In the genomic region with DNA sequence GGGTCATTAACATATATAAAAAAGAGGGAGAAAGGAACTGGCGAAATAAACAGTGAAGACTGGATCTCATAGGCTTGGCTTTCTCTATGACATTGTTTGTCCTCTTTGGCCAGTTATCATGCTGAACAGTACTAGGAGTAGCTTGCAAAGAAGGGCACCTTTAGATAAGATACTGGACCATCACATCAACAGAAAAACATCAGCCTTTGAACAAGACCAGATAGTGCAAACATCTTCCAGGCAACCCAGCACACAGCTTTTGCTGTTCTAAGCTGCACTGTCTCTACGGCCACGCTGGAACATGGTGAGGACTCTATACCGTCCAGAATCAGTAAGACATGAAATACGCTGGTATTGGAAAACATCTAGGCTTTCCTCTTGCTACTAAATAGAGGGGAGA, we compare ENCODE assay signal across 24 mouse cellular contexts. TPM values are rescaled to one million over a fixed set of nuclear protein-coding genes. Genes with fewer than 3 reads are reported as not detected.
DNase-seq lines count a peak whose midpoint lies in the region; ATAC-seq lines count a peak whose summit lies in the region.
"Had no signal": no experiment of that assay in that cellular context is flagged by ENCODE, and none has a peak within 500 bp of the region (broad histone marks: within the 10 kb centered on the region; RNA-seq: fewer than 3 reads in every experiment).

No protein-coding gene starts in this region.

- peaks cover 2% of the 10 kb centered on the region; the same call in 1 of the 2 replicates for H3K4me1 ChIP-seq in heart, embryonic 11.5 days (ENCODE audit: control insufficient read depth, insufficient read depth, low read length)
- H3K4me1 ChIP-seq in liver, embryonic 12.5 days: peaks cover 52% of the 10 kb centered on the region
- H3K4me1 ChIP-seq: forebrain, embryonic 15.5 days; limb, embryonic 15.5 days had no signal

- no peaks in the 10 kb centered on the region for H3K9me3 ChIP-seq in heart, embryonic 11.5 days (replicated peaks; ENCODE audit: control insufficient read depth, low read length)
- no peaks in the 10 kb centered on the region for H3K9me3 ChIP-seq in liver, embryonic 12.5 days (replicated peaks)
- H3K9me3 ChIP-seq: embryonic facial prominence, embryonic 13.5 days; forebrain, embryonic 15.5 days; hindbrain, embryonic 12.5 days; limb, embryonic 15.5 days; midbrain, embryonic 13.5 days had no signal

- peak overlapping the region; percentile 27; the same call in 1 of the 2 replicates for H3K4me3 ChIP-seq in heart, embryonic 11.5 days (ENCODE audit: low read depth, low read length)
- H3K4me3 ChIP-seq in liver, embryonic 12.5 days: peak overlapping the region; percentile 62
- H3K4me3 ChIP-seq: embryonic facial prominence, embryonic 13.5 days; forebrain, embryonic 15.5 days; heart, adult 2 months; hindbrain, embryonic 12.5 days; limb, embryonic 15.5 days; midbrain, embryonic 13.5 days had no signal

- 72% methylated on average over 5 of the region's 5 CpGs for WGBS in heart, embryonic 11.5 days (ENCODE audit: insufficient replicate concordance)
- 31% methylated on average over 5 of the region's 5 CpGs for WGBS in liver, embryonic 12.5 days (ENCODE audit: insufficient replicate concordance)

- no peaks in the 10 kb centered on the region for H3K27me3 ChIP-seq in heart, embryonic 11.5 days (ENCODE audit: control insufficient read depth, insufficient read depth, low read length)
- H3K27me3 ChIP-seq in liver, embryonic 12.5 days (replicated peaks): no peaks in the 10 kb centered on the region
- H3K27me3 ChIP-seq: embryonic facial prominence, embryonic 13.5 days; forebrain, embryonic 15.5 days; hindbrain, embryonic 12.5 days; limb, embryonic 15.5 days; midbrain, embryonic 13.5 days had no signal

- no peak for DNase-seq in heart, postnatal 36 days
- peak; percentile 61 for DNase-seq in c-Kit-positive CD71-positive TER-119-positive erythroid progenitor cells, embryonic 14.5 days (ENCODE audit: low spot score)
- no peak for DNase-seq in kidney, postnatal 25 days
- no peak for DNase-seq in adrenal gland, postnatal 25 days
- no peak for DNase-seq in kidney, adult 9 months
- DNase-seq: cerebellum, postnatal 36 days; embryo, embryonic 11 days; heart, adult 2 months; left cerebral cortex, postnatal 4 days; lung, postnatal 10 days; retina, postnatal 1 day; right cerebral cortex, postnatal 25 days; spleen, adult 18-20 months; thymus, postnatal 25 days had no signal

- intact Hi-C loops in heart, postnatal 36 days (cut with DNase I): no loop called here

- ATAC-seq in heart, embryonic 11.5 days (replicated peaks; ENCODE audit: insufficient number of reproducible peaks, low FRiP score, low TSS enrichment): peak; percentile 55; the same call in 1 of the 2 replicates
- ATAC-seq in liver, embryonic 12.5 days: peak; percentile 67
- ATAC-seq in megakaryocyte progenitor cell, adult 5-6 weeks (replicated peaks; ENCODE audit: poor library complexity): peak; percentile 7
- ATAC-seq: forebrain, embryonic 15.5 days; intestine, postnatal 0 days; midbrain, embryonic 13.5 days had no signal

- no peak overlapping the region for H3K9ac ChIP-seq in heart, embryonic 11.5 days (ENCODE audit: low read depth, low read length)
- H3K9ac ChIP-seq in liver, embryonic 12.5 days: peak overlapping the region; percentile 75
- H3K9ac ChIP-seq: embryonic facial prominence, embryonic 13.5 days; forebrain, embryonic 15.5 days; hindbrain, embryonic 12.5 days; limb, embryonic 15.5 days; midbrain, embryonic 13.5 days had no signal

- peak overlapping the region; percentile 59; the same call in 1 of the 2 replicates for H3K27ac ChIP-seq in heart, embryonic 11.5 days (ENCODE audit: low read depth, low read length)
- peak overlapping the region; percentile 79 for H3K27ac ChIP-seq in liver, embryonic 12.5 days
- H3K27ac ChIP-seq: embryonic facial prominence, embryonic 13.5 days; forebrain, embryonic 15.5 days; heart, adult 2 months; hindbrain, embryonic 12.5 days; kidney, postnatal 0 days; limb, embryonic 15.5 days; midbrain, embryonic 13.5 days had no signal

- peak overlapping the region; percentile 45 for H3K4me2 ChIP-seq in heart, embryonic 11.5 days
- H3K4me2 ChIP-seq in liver, embryonic 12.5 days: peak overlapping the region; percentile 67
- H3K4me2 ChIP-seq: embryonic facial prominence, embryonic 13.5 days; forebrain, embryonic 15.5 days; hindbrain, embryonic 12.5 days; limb, embryonic 15.5 days; midbrain, embryonic 13.5 days had no signal

- no peaks in the 10 kb centered on the region for H3K36me3 ChIP-seq in heart, embryonic 11.5 days (ENCODE audit: control insufficient read depth, insufficient read depth, low read length)
- peaks cover 35% of the 10 kb centered on the region for H3K36me3 ChIP-seq in liver, embryonic 12.5 days
- H3K36me3 ChIP-seq: embryonic facial prominence, embryonic 13.5 days; limb, embryonic 15.5 days had no signal

RNA-seq across cellular contexts. Expression of gene Atp8a1, which starts 33.9 kb away (rescaled TPM):
- polyA plus RNA-seq in heart, embryonic 11.5 days (2014; fragmentation: Nextera tagmentation; extraction: Ambion mirVana): 25.1 and 25.6 TPM in 2 replicates
- 10 to 100 TPM; 24.5 to 24.7 TPM for total RNA-seq in heart, postnatal 36 days (2021)
- polyA plus RNA-seq in liver, embryonic 12.5 days (2016; fragmentation: Nextera tagmentation; extraction: Ambion mirVana): 61.2 and 64.2 TPM in 2 replicates
- 47.8 and 66.9 TPM in 2 replicates for total RNA-seq in megakaryocyte progenitor cell, adult 5-6 weeks (2015)
- total RNA-seq in megakaryocyte progenitor cell, adult 5-6 weeks (2017): 32.0 and 37.8 TPM in 2 replicates
- 11.8 and 16.8 TPM in 2 replicates for total RNA-seq in adrenal gland, postnatal 25 days (2021)

Comparison
In these comparisons a context has a peak if more than half of its experiments do, and no peak if none do; other contexts are left out.
1. ATAC-seq: peak in every context shown above with its lines; median percentile 67 in liver, embryonic 12.5 days; 55 in heart, embryonic 11.5 days; 7 in megakaryocyte progenitor cell, adult 5-6 weeks.